Mouse (Mus musculus): ENCODE data around the gene Zfyve27. TPM values are rescaled to one million over a fixed set of nuclear protein-coding genes. Genes with fewer than 3 reads are reported as not detected.

Gene Zfyve27
- total RNA-seq, 2 experiments from 2014 or later = 88.2 to 105 TPM

- DNase-seq = no peak
Measured at GRCm38 (mm10) chr19:42144067-42144466, 19.7 kb upstream of the Zfyve27 start.

- DNase-seq = peak; percentile 64 to 68
Measured at GRCm38 (mm10) chr19:42144541-42145167, 19.1 kb upstream of the Zfyve27 start.

GRCm38 (mm10) chr19:42145210-42145609 is 18.5 kb upstream of the Zfyve27 start:
- DNase-seq = no peak

- no peak for DNase-seq
Measured at GRCm38 (mm10) chr19:42145731-42146130, 18.0 kb upstream of the Zfyve27 start.

GRCm38 (mm10) chr19:42146276-42147010 is 17.3 kb upstream of the Zfyve27 start:
- DNase-seq = no peak

- peak in 1 of 2 experiments; percentile 34 for DNase-seq
Measured at GRCm38 (mm10) chr19:42147170-42147768, 16.5 kb upstream of the Zfyve27 start, which contains the start of gene Marveld1. Gene Marveld1 (plus strand): TSS chr19:42147400.

- peak in 1 of 2 experiments; percentile 48 for DNase-seq
Measured at GRCm38 (mm10) chr19:42147769-42148568, 15.8 kb upstream of the Zfyve27 start.

GRCm38 (mm10) chr19:42148569-42148860 is 15.2 kb upstream of the Zfyve27 start:
- no peak for DNase-seq

- DNase-seq = peak; percentile 82
Measured at GRCm38 (mm10) chr19:42151990-42152389, 11.8 kb upstream of the Zfyve27 start.

- no peak for DNase-seq
Measured at GRCm38 (mm10) chr19:42157493-42158237, 6.1 kb upstream of the Zfyve27 start.

GRCm38 (mm10) chr19:42158246-42159017 is 5.3 kb upstream of the Zfyve27 start:
- DNase-seq = no peak

- no peak for DNase-seq
Measured at GRCm38 (mm10) chr19:42164188-42164587, 437 bp downstream of the Zfyve27 start.

GRCm38 (mm10) chr19:42166130-42166529 is 2.4 kb downstream of the Zfyve27 start:
- DNase-seq = peak; percentile 75 to 83

- no peak for DNase-seq
Measured at GRCm38 (mm10) chr19:42166766-42167165, 3.0 kb downstream of the Zfyve27 start.

GRCm38 (mm10) chr19:42167489-42167888 is 3.7 kb downstream of the Zfyve27 start:
- DNase-seq = no peak

GRCm38 (mm10) chr19:42169322-42169975 is 5.7 kb downstream of the Zfyve27 start:
- no peak for DNase-seq

- peak; percentile 89 to 90 for DNase-seq
Measured at GRCm38 (mm10) chr19:42170025-42170969, 6.5 kb downstream of the Zfyve27 start.

- no peak for DNase-seq
Measured at GRCm38 (mm10) chr19:42176841-42177240, 13.1 kb downstream of the Zfyve27 start.

- no peak for DNase-seq
Measured at GRCm38 (mm10) chr19:42177461-42177860, 13.7 kb downstream of the Zfyve27 start.

- DNase-seq = no peak
Measured at GRCm38 (mm10) chr19:42179356-42179755, 15.6 kb downstream of the Zfyve27 start.

Data from layer of hippocampus, postnatal 36 days (tissue).